Mouse (Mus musculus) heart, postnatal 0 days (tissue): Measurements from ENCODE around the gene Gtf2ird2.

ENCODE experiments used
- CTCF ChIP-seq: IDR thresholded peaks from 2 replicates; pipeline ENCODE4 v1.5.1; 2016; ENCODE audit warnings: antibody characterized with exemption, control low read depth, low read depth
- EP300 ChIP-seq: IDR thresholded peaks from 2 replicates; pipeline ENCODE4 v1.6.1; 2016; ENCODE audit warnings: antibody characterized with exemption, low read depth

GRCm38 (mm10) chr5:134258934-134259333 is 75.1 kb downstream of the Gtf2ird2 start:
- TF ChIP-seq CTCF (no peak), EP300 (no peak)
